Mouse (Mus musculus) midbrain, embryonic 10.5 days (tissue): ENCODE results near the gene Slc25a47. TPM values are rescaled to one million over a fixed set of nuclear protein-coding genes. Genes with fewer than 3 reads are reported as not detected.

Experiments
- microRNA counts: library from miRNA; unstranded; fragments of <30 nt; microRNA quantifications from one replicate; lab custom pipeline; 2017
- microRNA-seq: library from miRNA; unstranded; fragments of <30 nt; microRNA quantifications from one replicate; pipeline ENCODE4, GENCODE M21; 2017
- polyA plus RNA-seq: library from polyadenylated mRNA; unstranded; fragments of >200 nt; fragmentation: Nextera tagmentation; extraction: Ambion mirVana; gene quantifications from 2 replicates; pipeline ENCODE4 v1.2.1, GENCODE M21; 2016

Slc25a47 gene
- polyA plus RNA-seq, 1 experiment from 2014 or later = 11.7 TPM

MicroRNAs within 50 kb of the gene (microRNA counts, 519-probe panel; counts per million panel counts)
- not detected for microRNA mmu-miR-345-3p (lab: Ali Mortazavi, UCI)
- not detected for microRNA mmu-miR-345-5p (lab: Ali Mortazavi, UCI)

Small RNAs within 50 kb of the gene (microRNA-seq; reads per million reads assigned to microRNA genes)
- gene Mir345 = 141 reads per million, percentile 55 among the genes with 10 or more reads in this experiment

Other genes with a start within 250 kb of the Slc25a47 start
- 1.1 and 2.2 TPM in 2 replicates for gene Degs2, start 133.7 kb upstream of the Slc25a47 start, polyA plus RNA-seq
- 13.0 and 14.4 TPM in 2 replicates for gene Yy1, start 43.1 kb upstream of the Slc25a47 start, polyA plus RNA-seq
- gene Slc25a29, start 163 bp upstream of the Slc25a47 start, polyA plus RNA-seq = 12.4 TPM in 2 replicates
- 7.3 and 11.2 TPM in 2 replicates for gene Wdr25, start 57.6 kb downstream of the Slc25a47 start, polyA plus RNA-seq
- gene Wars, start 58.1 kb downstream of the Slc25a47 start, polyA plus RNA-seq = 151 and 156 TPM in 2 replicates
- gene Begain, start 232.2 kb downstream of the Slc25a47 start, polyA plus RNA-seq = 4.3 and 4.8 TPM in 2 replicates